Mouse (Mus musculus) retina, postnatal 1 day (tissue): ENCODE results near the gene Spryd3.
"Not testable (repeated sequence)": the region's sequence is repeated elsewhere in the genome, so short reads cannot be mapped to it uniquely, and the experiment has no call there.

Source experiments
- DNase-seq: peaks from one replicate; pipeline ENCODE4 v3.0.0-alpha.2; 2012

Spryd3 gene

DNA sequence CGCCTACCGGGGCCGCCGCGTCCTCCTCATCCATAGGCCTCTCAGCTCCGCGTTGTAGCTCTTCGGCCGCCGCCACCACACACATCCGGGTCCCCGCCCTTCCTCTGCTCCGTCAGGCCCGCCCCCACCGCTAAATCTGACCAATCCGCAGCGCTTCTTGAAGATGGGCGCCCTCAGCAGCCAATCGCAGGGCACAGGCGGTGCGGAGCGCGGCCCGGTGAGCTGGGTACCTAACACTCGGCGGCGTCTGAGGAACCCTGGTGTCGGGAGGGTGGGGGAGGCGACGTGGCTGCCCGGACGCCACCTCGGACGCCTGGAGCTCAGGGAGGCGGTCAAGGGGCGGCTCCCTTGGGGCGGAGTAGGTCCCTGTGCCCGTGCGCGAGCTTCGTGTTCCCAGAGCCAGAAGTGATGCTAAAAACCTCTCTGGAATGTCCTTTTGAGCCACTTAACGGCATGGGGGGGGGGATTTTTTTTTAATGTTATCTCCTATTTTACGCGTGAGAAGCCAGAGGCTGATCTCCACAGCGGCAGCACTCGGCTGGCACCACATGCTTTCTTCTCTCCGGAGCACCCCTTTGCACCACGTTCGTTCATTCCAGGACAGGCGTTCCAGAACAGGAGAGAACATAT lies at the start of gene Spryd3:
Gene Spryd3 (minus strand): TSS at position 106 of the 630 bp plus-strand sequence.
- DNase-seq, result peak; percentile 98

DNA sequence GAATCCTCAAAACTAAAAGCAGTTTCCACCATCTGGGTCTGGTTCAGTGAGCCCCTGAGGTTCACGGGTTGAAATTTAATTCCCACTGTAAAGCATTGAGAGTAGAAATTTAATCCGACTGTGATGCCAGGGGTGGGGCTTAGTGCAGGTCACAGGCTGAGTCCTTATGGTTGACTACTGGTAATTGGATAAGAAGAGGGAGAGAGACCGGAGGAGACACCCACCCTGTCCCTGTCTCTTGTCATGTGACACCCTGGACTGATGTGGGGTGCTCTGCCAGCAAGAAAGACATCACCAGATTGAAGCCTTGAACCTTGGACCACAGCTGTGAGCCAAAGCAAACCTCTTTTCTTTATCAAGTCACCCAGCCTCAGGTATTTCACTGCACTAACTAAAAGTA lies 47.0 kb upstream of the Spryd3 start:
- peak; percentile 28 for DNase-seq

DNA sequence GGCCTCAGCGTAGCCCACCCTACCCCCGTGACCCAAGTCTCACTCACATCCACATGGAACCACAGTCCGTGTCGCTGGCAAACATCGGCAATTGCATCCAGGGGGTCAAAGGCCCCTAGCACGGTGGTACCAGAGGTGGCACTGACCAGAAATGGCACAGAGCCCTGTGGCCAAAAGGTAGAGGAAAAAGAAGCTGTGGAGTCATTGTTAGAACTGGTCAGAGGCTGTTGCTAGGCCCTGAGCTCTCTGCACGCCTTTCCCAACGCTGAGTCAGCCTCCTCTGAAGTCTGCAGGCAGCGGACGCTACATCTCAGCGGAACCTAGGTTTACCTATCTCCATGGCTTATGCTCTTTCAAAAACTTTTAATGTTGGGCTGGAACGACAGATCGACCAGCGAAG lies 43.9 kb upstream of the Spryd3 start:
- no peak for DNase-seq

DNA sequence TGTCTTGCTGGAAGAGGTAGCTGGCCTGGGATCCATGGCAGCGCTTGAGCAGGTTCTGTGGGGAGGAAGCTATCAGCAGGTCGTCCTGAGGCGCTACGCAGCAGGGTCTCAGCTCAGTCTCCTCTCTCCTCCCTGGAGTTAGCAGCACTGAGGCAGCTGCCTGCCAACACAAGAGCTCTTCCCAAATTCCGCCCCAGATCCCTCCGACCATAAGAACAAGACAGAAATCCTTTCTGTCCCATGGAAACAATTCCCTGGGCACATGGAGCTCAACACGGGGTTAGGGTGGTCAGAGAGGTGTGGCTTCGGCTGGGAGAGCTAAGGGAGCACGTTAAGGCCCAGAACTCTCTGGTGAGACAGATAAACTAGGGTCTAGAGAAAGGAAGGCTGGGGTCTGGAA lies 43.1 kb upstream of the Spryd3 start:
- DNase-seq, result no peak

DNA sequence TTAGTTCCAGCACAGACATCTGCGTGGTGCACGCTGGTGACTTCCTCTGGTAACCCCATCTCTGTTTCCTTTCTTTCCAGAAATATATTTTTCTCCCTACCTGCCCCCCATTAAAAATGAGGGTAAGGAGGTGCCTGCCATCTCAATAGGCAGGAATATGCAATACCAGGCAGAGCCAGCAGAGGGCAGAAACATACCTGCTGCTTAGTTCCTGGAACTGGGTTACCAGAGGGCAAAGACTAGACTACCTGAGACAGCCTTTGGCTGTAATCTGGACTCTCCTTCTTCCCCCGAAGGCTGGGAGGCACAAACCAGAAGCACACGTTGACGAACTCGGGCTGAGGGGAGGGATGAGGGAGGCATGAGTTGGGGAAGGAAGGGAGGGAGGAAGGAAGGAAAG lies 42.2 kb upstream of the Spryd3 start:
- peak; percentile 77 for DNase-seq

DNA sequence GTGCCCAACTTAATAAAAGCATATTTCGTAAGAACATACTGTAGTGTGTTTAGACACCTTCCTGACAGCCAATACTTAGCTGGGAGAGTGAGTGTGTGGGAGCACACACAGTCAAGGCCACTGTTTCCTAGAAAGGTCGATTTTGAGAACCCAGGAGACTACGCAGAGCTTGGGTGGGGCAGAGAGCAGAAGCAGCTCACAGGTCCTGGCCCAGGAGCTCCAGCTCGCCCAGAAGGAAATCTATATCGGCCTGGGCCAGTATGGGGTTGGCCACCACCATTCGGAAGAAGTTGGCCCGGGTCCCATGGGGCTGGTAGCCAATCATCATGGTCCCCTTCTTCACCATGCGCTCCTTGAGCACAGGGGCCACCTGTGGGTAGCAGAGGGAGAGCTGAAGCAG lies 41.4 kb upstream of the Spryd3 start:
- no peak for DNase-seq

DNA sequence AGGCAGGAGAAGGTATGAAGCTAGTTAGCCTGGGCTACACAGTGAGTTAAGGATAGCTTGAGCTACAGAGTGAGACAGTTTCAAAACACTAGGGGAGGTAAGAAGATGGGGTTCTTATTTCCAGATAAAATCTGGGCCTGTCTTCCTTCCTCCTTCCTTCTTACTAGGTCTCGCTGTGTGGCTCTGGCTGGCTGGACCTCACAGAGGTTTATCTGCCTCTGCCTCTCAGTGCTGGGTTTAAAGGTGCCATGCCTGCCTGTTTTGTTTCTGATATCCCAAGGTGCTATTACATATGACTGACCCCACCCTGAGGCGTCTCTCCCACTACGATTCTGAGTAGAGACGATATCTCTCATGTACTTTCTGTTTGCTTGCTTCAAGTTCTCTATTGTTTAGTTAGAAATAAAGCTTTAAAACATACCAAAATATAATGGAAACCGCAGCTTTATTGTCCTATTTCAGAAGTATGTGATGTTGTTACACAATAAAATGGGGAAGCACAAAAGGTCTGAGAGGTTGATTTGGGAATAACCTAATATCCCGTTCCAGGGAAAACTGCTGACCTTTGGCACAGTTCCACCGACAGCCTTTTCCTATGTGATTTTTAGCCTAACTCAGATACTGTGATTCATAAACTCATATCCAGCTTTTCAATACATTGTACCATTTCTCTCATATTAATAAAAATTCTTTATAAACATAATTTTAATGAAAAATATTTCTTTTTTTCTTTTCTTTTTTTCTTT lies 40.7 kb upstream of the Spryd3 start:
- no peak for DNase-seq

DNA sequence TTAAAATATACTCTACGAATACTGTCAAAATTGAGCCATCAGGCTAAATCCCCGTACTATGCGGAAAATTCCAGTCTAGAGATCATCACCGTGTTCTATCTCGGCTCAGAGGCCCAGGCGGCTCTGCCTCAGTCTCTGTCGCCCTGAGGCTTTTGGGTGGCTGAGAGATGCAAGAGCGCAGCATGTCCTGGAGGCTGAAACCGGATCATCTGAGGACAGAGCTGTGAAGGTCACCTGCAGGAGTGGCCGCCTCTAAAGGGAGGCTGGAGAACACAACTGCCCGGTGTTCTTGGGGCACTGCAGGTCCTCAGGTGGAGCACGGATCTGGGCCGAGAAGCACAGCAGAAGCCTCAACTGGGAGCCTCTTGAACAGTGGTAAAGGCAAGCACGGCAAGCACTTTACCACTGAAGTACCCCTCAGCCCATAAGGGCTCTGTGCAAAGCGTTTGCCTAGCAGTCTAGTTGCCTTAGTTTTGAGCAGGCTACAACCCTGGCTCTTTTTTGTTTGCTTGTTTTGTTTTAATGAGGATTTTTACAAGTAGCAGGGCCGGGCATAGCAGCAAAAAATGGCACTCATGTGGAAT lies 39.8 kb upstream of the Spryd3 start:
- DNase-seq, result no peak

DNA sequence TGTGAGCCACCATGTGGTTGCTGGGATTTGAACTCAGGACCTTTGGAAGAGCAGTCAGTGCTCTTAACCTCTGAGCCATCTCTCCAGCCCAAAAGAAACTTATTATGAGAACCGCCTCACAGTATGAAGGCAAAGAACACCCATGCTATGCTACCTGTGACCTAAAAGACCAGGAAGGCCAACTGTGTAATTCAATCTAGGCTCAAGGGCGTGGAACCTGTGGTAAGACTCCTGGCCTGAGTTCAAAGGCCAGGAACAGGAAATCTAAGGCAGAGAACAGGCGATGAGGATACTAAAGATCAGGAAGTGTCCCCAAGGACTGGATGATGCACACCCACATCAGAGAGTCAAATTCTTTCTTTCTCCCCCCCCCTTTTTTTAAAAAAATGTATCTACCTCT lies 37.5 kb upstream of the Spryd3 start:
- no peak for DNase-seq

DNA sequence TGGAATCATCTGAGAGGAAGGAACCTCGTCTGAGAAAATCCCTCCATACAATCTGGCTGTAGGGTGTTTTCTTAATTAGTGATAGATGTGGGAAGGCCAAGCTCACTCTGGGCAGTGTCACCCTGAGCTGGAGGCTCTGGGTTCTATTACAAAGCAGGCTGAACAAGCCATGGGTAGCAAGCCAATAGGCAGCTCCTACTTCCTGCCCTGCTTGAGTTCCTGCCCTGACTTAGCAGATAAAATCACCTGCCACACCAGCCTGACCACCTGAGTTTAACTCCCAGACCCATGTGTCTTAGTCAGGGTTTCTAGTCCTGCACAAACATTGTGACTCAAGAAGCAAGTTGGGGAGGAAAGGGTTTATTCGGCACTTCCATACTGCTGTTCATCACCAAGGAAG lies 33.0 kb upstream of the Spryd3 start:
- DNase-seq, result no peak

DNA sequence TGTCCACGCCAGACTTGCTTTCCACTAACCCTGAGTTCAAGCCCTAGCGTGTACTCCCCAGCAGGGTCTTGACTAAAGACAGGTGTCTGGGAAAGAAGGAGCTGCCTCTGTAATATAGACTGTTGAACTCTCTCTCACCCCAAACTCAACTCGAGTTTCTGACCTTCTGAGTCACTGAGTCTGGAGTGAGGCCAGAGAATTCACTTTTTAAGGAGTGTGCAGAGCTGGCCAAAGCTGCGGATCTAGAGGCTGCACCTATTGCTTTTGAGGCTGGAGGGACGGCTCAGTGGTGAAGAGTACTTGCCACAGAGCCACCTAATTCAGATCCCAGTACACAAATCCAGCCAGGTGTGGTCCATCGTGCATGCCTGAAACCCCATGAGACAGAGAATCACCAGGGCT lies 31.6 kb upstream of the Spryd3 start:
- no peak for DNase-seq

DNA sequence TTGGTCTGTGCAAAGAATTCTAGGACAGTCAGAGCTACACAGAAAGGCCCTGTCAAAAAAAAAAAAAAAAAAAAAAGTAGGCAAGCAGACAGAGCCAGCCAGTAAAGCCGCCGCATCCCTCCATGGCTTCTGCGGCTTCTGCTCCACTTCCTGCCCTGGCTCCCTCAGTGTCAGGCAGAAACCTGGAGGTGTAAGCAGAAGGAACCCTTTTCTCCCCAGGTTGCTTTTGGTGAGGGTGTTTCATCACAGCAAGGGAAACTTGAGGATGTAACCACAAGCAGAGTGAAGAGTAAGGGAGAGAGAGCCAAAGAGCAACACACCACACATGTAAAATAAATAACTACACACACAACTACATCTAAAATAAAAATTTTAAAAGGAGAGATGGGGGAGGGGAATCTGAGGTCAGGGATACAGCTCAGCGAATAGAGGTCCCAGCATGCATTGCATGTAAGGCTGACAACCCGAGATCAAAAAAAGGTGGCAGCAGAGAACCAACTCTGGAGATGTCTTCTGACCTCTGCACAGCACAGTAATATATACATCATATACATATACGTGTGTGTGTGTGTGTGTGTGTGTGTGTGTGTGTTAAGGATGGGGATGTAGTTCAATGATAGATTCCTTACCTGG lies 29.6 kb upstream of the Spryd3 start:
- no peak for DNase-seq

DNA sequence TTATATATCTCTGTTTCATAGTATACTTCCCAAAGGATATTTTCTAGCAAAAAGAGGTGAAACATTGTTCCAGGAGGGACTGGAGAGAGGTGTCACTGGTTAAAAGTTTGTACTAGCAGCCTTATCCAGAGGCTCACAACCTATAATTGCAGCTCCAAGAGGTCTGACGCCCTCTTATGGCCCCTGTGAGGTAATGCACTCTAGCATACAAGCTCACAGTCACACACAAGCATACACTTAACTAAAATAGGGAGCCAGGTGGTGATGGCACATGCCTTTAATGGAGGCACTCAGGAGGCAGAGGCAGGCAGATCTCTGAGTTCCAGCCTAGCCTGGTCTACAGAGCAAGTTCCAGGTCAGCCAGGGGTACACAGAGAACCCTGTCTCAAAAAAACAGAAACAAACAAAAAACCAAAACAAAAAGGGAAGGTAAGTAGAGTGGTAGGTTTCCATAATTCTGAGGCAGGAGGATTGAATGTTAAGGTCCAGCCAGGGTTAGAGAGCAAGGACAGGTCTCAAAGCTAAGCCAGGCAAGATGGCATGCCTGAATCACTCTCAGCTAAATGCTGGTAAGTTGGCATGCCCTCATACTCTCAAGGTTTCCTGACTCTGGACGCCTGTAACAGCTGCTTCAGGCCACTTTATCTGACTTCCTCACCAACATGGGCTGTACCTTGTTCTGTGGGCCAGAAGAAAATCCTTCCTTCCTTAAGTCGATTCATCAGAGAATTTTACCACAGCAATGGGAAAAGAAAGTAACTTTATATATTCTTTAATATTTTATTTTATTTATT lies 28.1 kb upstream of the Spryd3 start:
- DNase-seq, result no peak

DNA sequence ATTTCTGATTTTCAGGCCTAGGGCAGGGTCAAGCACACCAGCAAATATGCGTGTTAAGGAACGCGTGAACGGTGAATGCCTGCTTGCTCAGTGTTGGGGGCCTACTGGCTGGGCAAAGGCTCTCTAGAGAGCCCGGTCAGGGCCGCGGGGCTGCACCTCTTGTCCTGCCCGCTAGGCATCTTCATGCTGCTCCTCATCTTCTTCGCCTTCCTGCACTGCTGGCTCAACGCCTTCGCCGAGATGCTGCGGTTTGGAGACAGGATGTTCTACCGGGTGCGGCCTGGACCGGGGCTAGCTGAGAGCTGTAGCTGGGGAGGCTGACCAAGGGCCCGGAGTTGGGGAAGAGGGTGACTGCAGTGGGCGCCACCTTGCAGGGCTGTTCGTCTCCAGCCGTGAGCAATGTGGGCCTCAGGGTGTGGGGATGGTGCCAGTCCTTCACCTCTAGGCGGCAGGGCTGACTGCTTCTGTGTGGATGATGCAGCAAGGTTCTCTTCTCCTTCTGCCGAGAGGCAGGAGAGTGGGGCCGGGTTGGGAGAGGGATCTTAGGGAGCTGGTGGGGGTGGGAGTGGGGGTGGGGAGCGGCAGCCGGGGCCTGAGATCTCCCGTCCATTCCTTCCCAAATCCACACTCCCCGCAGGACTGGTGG lies 24.5 kb upstream of the Spryd3 start:
- DNase-seq, result no peak

DNA sequence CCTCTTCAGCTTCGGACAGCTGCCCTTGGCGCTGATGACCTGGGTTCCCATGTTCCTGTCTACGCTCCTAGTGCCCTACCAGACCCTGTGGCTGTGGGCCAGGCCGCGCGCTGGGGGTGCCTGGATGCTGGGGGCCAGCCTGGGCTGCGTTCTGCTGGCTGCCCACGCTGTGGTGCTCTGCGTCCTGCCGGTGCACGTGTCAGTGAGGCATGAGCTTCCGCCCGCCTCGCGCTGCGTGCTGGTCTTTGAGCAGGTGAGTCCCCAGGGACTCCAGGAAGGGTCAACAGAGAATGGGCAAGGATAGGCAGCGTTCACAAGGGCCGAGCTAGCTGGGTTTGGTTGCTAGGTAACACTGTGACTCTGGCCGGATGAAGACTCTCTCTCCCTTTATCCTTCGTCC lies 20.8 kb upstream of the Spryd3 start:
- DNase-seq, result peak; percentile 49

DNA sequence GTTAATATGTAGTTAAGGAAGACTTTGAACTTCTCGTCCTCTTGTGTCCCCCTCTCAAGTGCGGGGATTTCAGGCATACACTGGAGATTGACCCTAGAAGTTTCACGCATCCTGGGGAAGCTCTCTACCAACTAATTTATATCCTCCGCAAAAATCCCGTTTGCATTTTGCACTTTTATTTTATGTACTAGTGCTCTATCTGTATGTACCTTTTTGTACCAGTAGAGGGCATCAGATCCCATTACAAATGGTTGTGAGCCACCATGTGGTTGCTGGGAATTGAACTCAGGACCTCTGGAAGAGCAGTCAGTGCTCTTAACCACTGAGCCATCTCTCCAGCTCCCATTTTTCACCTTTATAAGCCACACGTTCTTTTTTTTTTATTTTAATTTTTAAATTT lies 19.0 kb upstream of the Spryd3 start:
- DNase-seq, result not testable (repeated sequence)

DNA sequence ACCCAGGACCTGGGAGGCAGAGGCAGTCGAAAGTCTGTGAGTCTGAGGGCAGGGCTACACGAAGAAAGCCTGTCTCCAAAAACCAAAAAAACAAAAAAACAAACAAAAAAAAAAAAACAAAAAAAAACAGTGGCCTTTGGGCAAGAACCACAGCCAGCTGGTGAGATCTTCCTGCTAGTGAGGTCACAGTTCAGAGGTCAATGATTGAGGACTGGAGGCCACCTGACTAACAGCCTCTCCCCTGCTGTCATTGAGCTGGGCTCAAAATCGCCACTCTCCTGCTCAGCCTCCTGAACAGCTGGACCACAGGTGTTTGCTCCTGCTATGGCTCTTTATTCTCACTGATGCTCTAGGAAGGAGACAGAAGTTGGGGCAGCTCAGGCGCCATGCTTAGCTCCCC lies 16.6 kb upstream of the Spryd3 start:
- DNase-seq, result no peak

DNA sequence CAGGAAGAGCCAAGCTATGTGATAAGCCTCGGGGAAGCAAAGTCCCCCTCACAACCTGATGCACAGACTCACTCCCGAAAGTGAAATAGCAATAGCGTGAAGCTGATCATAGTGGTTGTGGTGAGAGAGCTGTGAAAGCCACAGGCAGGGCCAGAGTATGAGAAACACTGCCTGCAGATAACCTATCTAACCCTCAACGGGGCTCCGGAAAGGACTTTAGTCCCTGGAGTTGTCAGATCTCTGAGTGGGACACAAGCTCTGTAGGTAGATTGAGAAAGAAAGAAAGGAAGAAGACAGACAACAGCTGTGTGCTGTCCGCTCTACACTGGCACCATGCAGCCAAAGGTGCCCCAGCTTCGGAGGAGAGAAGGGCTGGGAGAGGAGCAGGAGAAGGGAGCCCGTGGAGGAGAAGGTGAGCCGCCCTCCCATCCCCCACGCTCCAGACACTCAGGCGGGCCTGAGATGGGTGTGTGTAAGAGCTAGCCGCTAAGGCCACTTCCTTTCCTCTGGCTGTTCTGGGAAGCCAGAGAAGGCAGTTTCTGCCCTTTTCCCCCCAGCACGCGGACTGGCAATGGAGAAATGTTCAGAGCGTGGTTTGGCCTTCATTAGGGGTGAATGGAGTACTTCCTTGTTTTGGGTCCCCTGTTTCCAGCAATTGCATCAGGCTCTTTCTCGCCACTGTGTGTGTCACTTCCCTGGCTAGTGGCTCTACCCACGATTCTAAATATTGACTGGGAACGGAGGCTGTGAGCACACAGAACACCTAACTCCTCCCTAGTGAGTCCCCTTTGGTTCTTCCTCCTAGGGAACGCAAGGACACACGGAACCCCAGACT lies 14.5 kb upstream of the Spryd3 start, which contains the start of gene Soat2:
Gene Soat2 (plus strand): TSS at position 226 of the 835 bp plus-strand sequence.
- no peak for DNase-seq

DNA sequence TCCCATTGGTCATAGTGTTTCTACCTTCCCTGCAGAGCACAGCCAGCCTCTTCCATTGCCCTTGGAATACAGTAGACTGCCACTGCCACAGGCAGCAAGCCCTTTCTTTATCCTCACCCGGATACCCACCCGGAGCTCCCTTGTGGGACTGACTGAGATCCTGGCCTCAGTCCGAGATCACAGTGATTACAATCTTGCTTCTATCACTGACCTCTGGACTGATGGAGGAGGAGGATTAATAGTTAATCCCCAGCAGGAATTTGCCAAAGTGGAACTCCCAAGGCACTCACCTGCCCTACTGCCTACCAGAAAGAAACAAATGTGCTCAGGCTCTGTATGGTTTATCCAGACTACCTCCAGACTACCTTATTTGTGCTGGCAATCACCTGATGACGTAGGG lies 13.5 kb upstream of the Spryd3 start:
- no peak for DNase-seq

DNA sequence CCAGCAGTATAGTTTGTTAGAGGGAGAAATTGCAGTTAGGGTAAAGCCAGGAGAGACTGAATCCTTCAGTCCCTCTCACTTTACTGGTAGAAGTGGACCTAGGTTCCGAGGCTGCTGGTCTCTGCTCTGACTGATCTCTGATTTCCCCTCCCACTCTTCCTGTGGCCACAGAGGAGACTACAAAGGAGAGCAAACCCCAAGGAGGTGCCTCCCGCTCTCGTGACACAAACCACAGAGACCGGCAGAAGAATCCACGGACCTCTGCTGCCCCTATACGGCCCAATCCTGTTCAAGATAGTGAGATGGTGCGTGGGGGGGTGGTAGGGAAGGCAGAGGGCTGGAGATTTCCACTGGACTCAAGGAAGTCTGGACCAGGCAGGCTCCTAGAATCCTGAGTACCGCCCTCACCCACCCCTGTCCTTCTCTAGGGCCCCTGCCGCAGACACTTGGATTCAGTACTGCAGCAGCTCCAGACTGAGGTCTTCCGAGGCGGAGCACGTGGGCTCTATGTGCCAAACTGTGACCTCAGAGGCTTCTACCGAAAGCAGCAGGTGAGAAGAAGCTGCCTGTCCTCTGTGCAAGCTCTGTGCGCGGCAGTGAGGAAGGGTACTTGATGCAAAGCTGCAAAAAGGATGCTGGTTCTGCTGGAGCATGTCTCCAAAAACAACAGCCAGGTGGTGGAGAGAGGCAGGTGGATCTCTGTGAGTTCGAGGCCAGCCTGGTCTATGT lies 11.8 kb upstream of the Spryd3 start:
- no peak for DNase-seq

DNA sequence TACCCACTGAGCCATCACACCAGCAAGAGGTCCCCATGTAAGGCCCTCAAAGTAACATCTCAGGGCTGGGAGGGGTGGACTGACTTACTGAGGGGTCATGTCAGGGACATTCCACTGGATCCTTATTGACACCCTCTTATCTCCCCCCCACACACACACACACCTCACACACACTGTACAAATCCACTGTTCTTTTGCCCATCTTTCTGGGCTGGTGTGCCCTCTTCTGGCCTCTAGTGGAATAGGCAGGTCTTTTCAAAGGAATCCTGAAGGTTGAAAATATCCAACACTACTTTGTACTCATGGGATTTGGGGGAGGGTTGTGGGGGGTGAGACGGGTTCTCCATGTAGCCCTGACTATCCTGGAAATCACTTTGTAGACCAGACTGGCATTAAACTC lies 10.8 kb upstream of the Spryd3 start:
- DNase-seq, result peak; percentile 80
